Mouse (Mus musculus): ENCODE results near the gene Ube2e2. TPM values are rescaled to one million over a fixed set of nuclear protein-coding genes. Genes with fewer than 3 reads are reported as not detected.

Gene Ube2e2
- total and polyA plus RNA-seq, 2 experiments: 25.2 to 84.8 TPM

DNA sequence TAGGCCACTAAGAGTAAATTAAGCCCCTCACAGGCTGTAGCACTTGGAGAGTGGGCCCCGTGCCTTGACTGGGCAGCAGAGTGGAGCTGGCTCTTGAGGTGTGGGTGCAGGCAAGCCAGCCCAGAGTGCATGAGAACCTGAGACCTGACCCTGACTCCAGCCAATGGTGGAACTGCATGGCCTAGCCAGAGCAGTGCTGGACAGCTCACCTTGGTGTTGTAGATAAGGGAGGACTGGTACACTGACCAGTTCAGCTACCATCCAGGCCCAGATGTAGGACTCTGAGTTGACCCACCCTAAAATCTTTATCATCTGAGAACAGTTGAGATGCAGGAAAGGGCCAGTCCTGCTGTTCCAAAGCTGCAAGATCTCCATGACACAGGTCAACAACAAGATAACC lies 11.6 kb downstream of the Ube2e2 start:
- Histone ChIP-seq H3K27ac (replicated peaks; ENCODE audit: insufficient read depth, low read depth, low read length) (no peak overlapping the region), H3K36me3 (ENCODE audit: control insufficient read depth, insufficient read depth, low read length) (peaks cover 2% of the 10 kb centered on the region; the same call in 1 of the 2 replicates), H3K27me3 (ENCODE audit: control insufficient read depth, insufficient read depth, low read length) (no peaks in the 10 kb centered on the region), H3K79me2 (ENCODE audit: control insufficient read depth, insufficient read depth, low read length) (peaks cover 3% of the 10 kb centered on the region; the same call in 1 of the 2 replicates), H3K9ac (ENCODE audit: low read depth, low read length) (no peak overlapping the region), H3K4me1 (ENCODE audit: control insufficient read depth, insufficient read depth, low read length) (peaks cover 2% of the 10 kb centered on the region; the same call in 1 of the 2 replicates), H3K4me3 (ENCODE audit: insufficient read depth, low read depth, low read length) (no peak overlapping the region)
- DNase-seq (ENCODE audit: extremely low read depth, low read depth, low spot score): no peak
- WGBS: 91% methylated on average over 1 of the region's 1 CpGs
- no peak for TF ChIP-seq POLR2A (IDR thresholded peaks at IDR 0.05; ENCODE audit: extremely low read depth, insufficient read depth, low read length)
- TF ChIP-seq CTCF (IDR thresholded peaks at IDR 0.05; ENCODE audit: low read depth, low read length): no peak

DNA sequence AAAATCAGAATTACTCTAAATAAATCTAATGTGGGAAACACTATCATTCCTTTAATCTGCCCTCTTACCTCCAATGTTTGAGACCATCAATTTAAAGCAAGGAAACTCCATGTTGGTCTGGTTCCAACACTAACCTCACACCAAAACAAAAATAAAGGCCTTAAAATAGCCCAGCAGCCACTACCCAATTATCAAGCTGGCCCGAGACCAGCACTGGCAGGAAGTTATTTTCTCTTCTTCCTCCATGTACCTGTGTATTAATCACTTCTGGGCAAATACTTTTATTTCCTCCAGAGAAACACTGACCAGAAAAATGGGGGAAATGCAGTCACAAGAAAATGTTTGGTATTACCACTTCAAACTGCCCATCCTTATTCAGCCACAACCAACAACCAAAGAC lies 23.4 kb downstream of the Ube2e2 start:
- DNase-seq (ENCODE audit: extremely low read depth, low read depth, low spot score): no peak
- no peaks in the 10 kb centered on the region for H3K36me3 ChIP-seq (ENCODE audit: control insufficient read depth, insufficient read depth, low read length)
- no peak overlapping the region for H3K4me3 ChIP-seq (ENCODE audit: insufficient read depth, low read depth, low read length)
- H3K9ac ChIP-seq (ENCODE audit: low read depth, low read length): no peak overlapping the region
- H3K27ac ChIP-seq (replicated peaks; ENCODE audit: insufficient read depth, low read depth, low read length): no peak overlapping the region
- 85% methylated on average over 1 of the region's 1 CpGs for WGBS
- no peaks in the 10 kb centered on the region; the same call in 1 of the 2 replicates for H3K79me2 ChIP-seq (ENCODE audit: control insufficient read depth, insufficient read depth, low read length)
- H3K27me3 ChIP-seq (ENCODE audit: control insufficient read depth, insufficient read depth, low read length): no peaks in the 10 kb centered on the region
- H3K4me1 ChIP-seq (ENCODE audit: control insufficient read depth, insufficient read depth, low read length): no peaks in the 10 kb centered on the region; the same call in 1 of the 2 replicates
- TF ChIP-seq POLR2A (IDR thresholded peaks at IDR 0.05; ENCODE audit: extremely low read depth, insufficient read depth, low read length) (no peak), CTCF (IDR thresholded peaks at IDR 0.05; ENCODE audit: low read depth, low read length) (no peak)

DNA sequence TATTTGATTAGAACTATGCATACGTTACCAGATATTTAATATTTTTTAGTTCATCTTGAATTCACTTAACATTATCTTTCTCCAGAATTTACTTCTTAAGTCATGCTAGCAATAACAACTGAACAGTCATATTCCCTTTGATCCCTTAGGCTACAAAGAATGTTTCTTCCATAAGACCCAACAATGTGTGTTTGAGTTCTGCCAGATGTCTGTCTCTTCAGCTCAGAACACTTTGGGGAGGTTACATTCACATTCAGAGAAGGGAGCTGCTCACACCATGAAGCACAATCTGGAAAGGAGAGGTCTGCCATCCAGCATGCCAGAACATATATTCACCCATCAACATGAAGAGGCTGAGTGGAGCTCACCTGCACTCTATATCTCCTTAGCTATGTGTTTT lies 65.4 kb downstream of the Ube2e2 start:
- no peak for DNase-seq (ENCODE audit: extremely low read depth, low read depth, low spot score)
- Histone ChIP-seq H3K27me3 (ENCODE audit: control insufficient read depth, insufficient read depth, low read length) (no peaks in the 10 kb centered on the region), H3K9ac (ENCODE audit: low read depth, low read length) (no peak overlapping the region), H3K4me3 (ENCODE audit: insufficient read depth, low read depth, low read length) (no peak overlapping the region), H3K36me3 (ENCODE audit: control insufficient read depth, insufficient read depth, low read length) (no peaks in the 10 kb centered on the region), H3K79me2 (ENCODE audit: control insufficient read depth, insufficient read depth, low read length) (no peaks in the 10 kb centered on the region; the same call in 1 of the 2 replicates), H3K4me1 (ENCODE audit: control insufficient read depth, insufficient read depth, low read length) (no peaks in the 10 kb centered on the region), H3K27ac (replicated peaks; ENCODE audit: insufficient read depth, low read depth, low read length) (no peak overlapping the region)
- TF ChIP-seq CTCF (IDR thresholded peaks at IDR 0.05; ENCODE audit: low read depth, low read length): no peak
- TF ChIP-seq POLR2A (IDR thresholded peaks at IDR 0.05; ENCODE audit: extremely low read depth, insufficient read depth, low read length): no peak
- 98% methylated on average over 1 of the region's 1 CpGs for WGBS

DNA sequence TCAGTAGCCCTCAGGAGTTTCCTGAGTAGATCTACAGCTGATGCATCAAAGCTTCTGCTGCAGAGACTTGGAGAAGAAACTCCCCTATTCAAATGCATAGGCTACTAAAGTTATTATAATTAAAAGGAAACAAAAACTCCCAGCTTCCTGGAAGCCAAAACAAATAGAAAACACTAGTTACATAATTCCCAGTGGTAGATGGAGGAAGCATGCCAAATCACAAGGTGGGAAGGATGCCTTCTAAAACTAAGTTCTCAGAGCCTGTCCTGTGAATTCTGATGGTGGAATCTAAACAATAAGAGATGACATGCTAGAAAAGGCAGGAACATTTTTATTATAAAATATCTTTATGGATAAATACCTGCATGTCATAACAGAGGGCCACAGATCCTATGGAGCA lies 67.3 kb downstream of the Ube2e2 start:
- TF ChIP-seq CTCF (IDR thresholded peaks at IDR 0.05; ENCODE audit: low read depth, low read length): no peak
- TF ChIP-seq POLR2A (IDR thresholded peaks at IDR 0.05; ENCODE audit: extremely low read depth, insufficient read depth, low read length): no peak
- Histone ChIP-seq H3K9ac (ENCODE audit: low read depth, low read length) (no peak overlapping the region), H3K27ac (replicated peaks; ENCODE audit: insufficient read depth, low read depth, low read length) (no peak overlapping the region), H3K27me3 (ENCODE audit: control insufficient read depth, insufficient read depth, low read length) (no peaks in the 10 kb centered on the region), H3K4me1 (ENCODE audit: control insufficient read depth, insufficient read depth, low read length) (no peaks in the 10 kb centered on the region), H3K79me2 (ENCODE audit: control insufficient read depth, insufficient read depth, low read length) (no peaks in the 10 kb centered on the region; the same call in 1 of the 2 replicates), H3K36me3 (ENCODE audit: control insufficient read depth, insufficient read depth, low read length) (no peaks in the 10 kb centered on the region), H3K4me3 (ENCODE audit: insufficient read depth, low read depth, low read length) (no peak overlapping the region)
- DNase-seq (ENCODE audit: extremely low read depth, low read depth, low spot score): peak; percentile 63

DNA sequence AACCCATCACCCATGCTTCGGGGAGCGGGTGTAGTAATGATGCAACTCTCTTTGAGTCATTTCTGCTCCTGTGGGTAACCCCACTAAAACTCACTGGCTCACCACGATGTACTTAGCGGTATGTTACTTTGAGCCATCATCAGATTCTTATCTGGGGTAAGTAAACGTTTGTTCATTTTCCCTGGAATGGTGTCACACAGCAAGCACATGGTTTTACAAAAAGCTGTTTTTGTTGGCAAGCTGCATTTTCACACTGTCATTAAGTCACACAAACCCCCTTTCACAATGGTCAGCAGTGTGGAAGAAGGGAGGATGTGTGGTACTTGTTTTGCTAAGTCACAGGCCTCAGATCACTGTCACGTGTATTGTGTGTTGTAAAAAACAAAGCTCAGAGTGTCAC lies 73.4 kb downstream of the Ube2e2 start:
- Histone ChIP-seq H3K4me3 (ENCODE audit: insufficient read depth, low read depth, low read length) (no peak overlapping the region), H3K4me1 (ENCODE audit: control insufficient read depth, insufficient read depth, low read length) (peaks cover 6% of the 10 kb centered on the region), H3K27me3 (ENCODE audit: control insufficient read depth, insufficient read depth, low read length) (no peaks in the 10 kb centered on the region), H3K79me2 (ENCODE audit: control insufficient read depth, insufficient read depth, low read length) (peaks cover 2% of the 10 kb centered on the region; the same call in 1 of the 2 replicates), H3K36me3 (ENCODE audit: control insufficient read depth, insufficient read depth, low read length) (no peaks in the 10 kb centered on the region), H3K9ac (ENCODE audit: low read depth, low read length) (no peak overlapping the region), H3K27ac (replicated peaks; ENCODE audit: insufficient read depth, low read depth, low read length) (no peak overlapping the region)
- TF ChIP-seq POLR2A (IDR thresholded peaks at IDR 0.05; ENCODE audit: extremely low read depth, insufficient read depth, low read length): no peak
- no peak for TF ChIP-seq CTCF (IDR thresholded peaks at IDR 0.05; ENCODE audit: low read depth, low read length)
- WGBS: 20% methylated on average over 6 of the region's 6 CpGs
- peak; percentile 84 for DNase-seq (ENCODE audit: extremely low read depth, low read depth, low spot score)

DNA sequence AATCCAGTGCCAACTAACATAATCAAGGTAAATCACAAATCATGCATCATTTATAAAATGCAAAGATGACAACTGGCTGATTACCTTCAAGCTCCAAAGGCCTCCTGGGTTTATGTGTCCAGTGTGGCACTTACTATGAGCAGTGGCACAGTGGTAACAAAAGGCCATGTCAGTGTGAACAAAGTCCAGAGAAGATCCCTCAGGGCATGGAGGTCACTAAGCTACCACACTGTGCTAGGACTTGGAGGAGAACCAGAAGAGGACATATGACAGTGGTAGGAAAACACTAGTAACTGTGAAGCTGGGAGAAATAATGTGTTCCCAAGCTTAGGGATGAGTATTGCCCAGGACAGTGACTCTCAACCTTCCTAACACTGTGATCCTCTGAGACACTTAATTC lies 97.2 kb downstream of the Ube2e2 start:
- no peak overlapping the region for H3K9ac ChIP-seq (ENCODE audit: low read depth, low read length)
- DNase-seq (ENCODE audit: extremely low read depth, low read depth, low spot score): peak; percentile 91
- H3K27ac ChIP-seq (replicated peaks; ENCODE audit: insufficient read depth, low read depth, low read length): no peak overlapping the region
- TF ChIP-seq CTCF (IDR thresholded peaks at IDR 0.05; ENCODE audit: low read depth, low read length) (no peak), POLR2A (IDR thresholded peaks at IDR 0.05; ENCODE audit: extremely low read depth, insufficient read depth, low read length) (no peak)
- no peak overlapping the region for H3K4me3 ChIP-seq (ENCODE audit: insufficient read depth, low read depth, low read length)
- H3K27me3 ChIP-seq (ENCODE audit: control insufficient read depth, insufficient read depth, low read length): no peaks in the 10 kb centered on the region
- H3K79me2 ChIP-seq (ENCODE audit: control insufficient read depth, insufficient read depth, low read length): peaks cover 2% of the 10 kb centered on the region; the same call in 1 of the 2 replicates
- peaks cover 10% of the 10 kb centered on the region; the same call in 1 of the 2 replicates for H3K4me1 ChIP-seq (ENCODE audit: control insufficient read depth, insufficient read depth, low read length)
- no peaks in the 10 kb centered on the region for H3K36me3 ChIP-seq (ENCODE audit: control insufficient read depth, insufficient read depth, low read length)
